Mouse (Mus musculus): ENCODE data around the gene Zfp740.
"Not testable (repeated sequence)": the region's sequence is repeated elsewhere in the genome, so short reads cannot be mapped to it uniquely, and the experiment has no call there.

Zfp740 gene

GRCm38 (mm10) chr15:102202971-102203834 lies at the start of gene Zfp740:
Zfp740 (plus strand) TSS chr15:102203249.
- peak; percentile 98 for DNase-seq (ENCODE audit: low spot score in 2 of 2)

- not testable (repeated sequence) for DNase-seq (ENCODE audit: low spot score in 2 of 2)
These were observed 48.0 kb upstream of the Zfp740 start for GRCm38 (mm10) chr15:102155006-102155405.

GRCm38 (mm10) chr15:102156836-102157235 lies 46.2 kb upstream of the Zfp740 start:
- no peak for DNase-seq (ENCODE audit: low spot score in 2 of 2)

- no peak for DNase-seq (ENCODE audit: low spot score in 2 of 2)
These were observed 42.5 kb upstream of the Zfp740 start for GRCm38 (mm10) chr15:102160415-102161060.

- no peak for DNase-seq (ENCODE audit: low spot score in 2 of 2)
These were observed 39.0 kb upstream of the Zfp740 start for GRCm38 (mm10) chr15:102163900-102164693.

GRCm38 (mm10) chr15:102165468-102166100 lies 37.5 kb upstream of the Zfp740 start:
- DNase-seq (ENCODE audit: low spot score in 2 of 2) = no peak

- DNase-seq (ENCODE audit: low spot score in 2 of 2) = no peak
These were observed 35.4 kb upstream of the Zfp740 start for GRCm38 (mm10) chr15:102167620-102168021.

- no peak for DNase-seq (ENCODE audit: low spot score in 2 of 2)
These were observed 34.0 kb upstream of the Zfp740 start for GRCm38 (mm10) chr15:102169064-102169463.

GRCm38 (mm10) chr15:102173581-102173980 lies 29.5 kb upstream of the Zfp740 start:
- DNase-seq (ENCODE audit: low spot score in 2 of 2) = no peak

GRCm38 (mm10) chr15:102175736-102176319 lies 27.2 kb upstream of the Zfp740 start:
- no peak for DNase-seq (ENCODE audit: low spot score in 2 of 2)

GRCm38 (mm10) chr15:102176571-102177316 lies 26.3 kb upstream of the Zfp740 start:
- DNase-seq (ENCODE audit: low spot score in 2 of 2) = no peak

- no peak for DNase-seq (ENCODE audit: low spot score in 2 of 2)
These were observed 25.6 kb upstream of the Zfp740 start for GRCm38 (mm10) chr15:102177417-102177816.

GRCm38 (mm10) chr15:102178279-102178678 lies 24.8 kb upstream of the Zfp740 start:
- DNase-seq (ENCODE audit: low spot score in 2 of 2) = peak in 1 of 2 experiments; percentile 76

- DNase-seq (ENCODE audit: low spot score in 2 of 2) = no peak
These were observed 23.9 kb upstream of the Zfp740 start for GRCm38 (mm10) chr15:102179106-102179505.

GRCm38 (mm10) chr15:102179924-102180323 lies 23.1 kb upstream of the Zfp740 start:
- DNase-seq (ENCODE audit: low spot score in 2 of 2) = no peak

- no peak for DNase-seq (ENCODE audit: low spot score in 2 of 2)
These were observed 20.0 kb upstream of the Zfp740 start for GRCm38 (mm10) chr15:102183076-102183475.

- no peak for DNase-seq (ENCODE audit: low spot score in 2 of 2)
These were observed 16.8 kb upstream of the Zfp740 start for GRCm38 (mm10) chr15:102186239-102186638.

- DNase-seq (ENCODE audit: low spot score in 2 of 2) = no peak
These were observed 15.0 kb upstream of the Zfp740 start for GRCm38 (mm10) chr15:102188096-102188495.

GRCm38 (mm10) chr15:102188883-102189282 lies 14.2 kb upstream of the Zfp740 start:
- no peak for DNase-seq (ENCODE audit: low spot score in 2 of 2)

GRCm38 (mm10) chr15:102191699-102192098 lies 11.3 kb upstream of the Zfp740 start:
- DNase-seq (ENCODE audit: low spot score in 2 of 2) = no peak

Measured in right cerebral cortex, postnatal 10 days (tissue).